Mouse (Mus musculus): Measurements from ENCODE around the gene C5ar1. TPM values are rescaled to one million over a fixed set of nuclear protein-coding genes. Genes with fewer than 3 reads are reported as not detected.

C5ar1 gene
- polyA plus RNA-seq, 1 experiment from 2014 or later: 1.4 TPM

GRCm38 (mm10) chr7:16245958-16246357 lies 13.4 kb downstream of the C5ar1 start:
- no peaks in the 10 kb centered on the region for H3K36me3 ChIP-seq
- H3K9me3 ChIP-seq: no peaks in the 10 kb centered on the region
- H3K4me2 ChIP-seq: no peak overlapping the region
- no peak overlapping the region for H3K4me3 ChIP-seq
- no peak overlapping the region for H3K27ac ChIP-seq
- WGBS: 63% methylated on average over 2 of the region's 4 CpGs
- 0 out of 2 replicates have a peak, but pooled peaks cover 2% of the 10 kb centered on the region for H3K4me1 ChIP-seq
- H3K27me3 ChIP-seq: no peaks in the 10 kb centered on the region
- H3K9ac ChIP-seq: no peak overlapping the region
- ATAC-seq (ENCODE audit: insufficient number of reproducible peaks, insufficient read depth, low FRiP score, low TSS enrichment, low read depth): no peak

DNA sequence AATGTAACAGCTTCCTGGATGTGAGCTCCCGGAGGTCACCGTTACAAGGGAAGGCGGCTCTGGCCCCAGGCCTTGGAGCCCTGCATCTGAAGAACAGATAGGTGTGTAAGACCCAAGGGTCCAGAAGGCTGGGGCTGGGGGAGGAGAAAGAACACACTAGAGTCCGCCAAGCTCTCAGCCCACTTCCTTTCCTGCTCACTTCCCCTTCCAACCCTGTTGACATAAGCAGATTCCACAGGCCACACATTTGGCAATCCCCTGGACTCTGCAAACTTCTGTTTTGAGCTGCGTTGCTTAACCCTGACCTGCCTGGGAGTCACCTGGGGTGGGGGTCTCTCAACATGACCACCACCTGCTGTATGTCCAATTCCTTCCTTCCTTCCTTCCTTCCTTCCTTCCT lies 15.3 kb downstream of the C5ar1 start, which contains the start of gene C5ar2:
TSS of gene C5ar2 (minus strand) at position 88 of the 400 bp plus-strand sequence.
- H3K9me3 ChIP-seq: no peaks in the 10 kb centered on the region
- WGBS: 75% methylated on average over 5 of the region's 5 CpGs
- H3K4me3 ChIP-seq: no peak within 1 kb of the TSS
- no peak within 1 kb of the TSS for H3K27ac ChIP-seq
- no peak within 1 kb of the TSS for H3K4me2 ChIP-seq
- H3K9ac ChIP-seq: no peak within 1 kb of the TSS
- no peak for ATAC-seq (ENCODE audit: insufficient number of reproducible peaks, insufficient read depth, low FRiP score, low TSS enrichment, low read depth)
- no peaks in the 10 kb centered on the region for H3K27me3 ChIP-seq
- H3K4me1 ChIP-seq: 0 out of 2 replicates have a peak, but pooled peaks cover 2% of the 10 kb centered on the region
- H3K36me3 ChIP-seq: no peaks in the 10 kb centered on the region

- no peak for ATAC-seq (ENCODE audit: insufficient number of reproducible peaks, insufficient read depth, low FRiP score, low TSS enrichment, low read depth)
- Histone ChIP-seq H3K4me3 (no peak overlapping the region), H3K36me3 (no peaks in the 10 kb centered on the region), H3K9me3 (no peaks in the 10 kb centered on the region), H3K4me2 (no peak overlapping the region), H3K27me3 (no peaks in the 10 kb centered on the region), H3K4me1 (0 out of 2 replicates have a peak, but pooled peaks cover 2% of the 10 kb centered on the region), H3K27ac (no peak overlapping the region), H3K9ac (no peak overlapping the region)
- 83% methylated on average over 6 of the region's 6 CpGs for WGBS
Measured at GRCm38 (mm10) chr7:16242198-16242597, 17.1 kb downstream of the C5ar1 start.

- 32% methylated on average over 11 of the region's 11 CpGs for WGBS
- H3K9ac ChIP-seq: no peak overlapping the region
- H3K4me3 ChIP-seq: no peak overlapping the region
- H3K27me3 ChIP-seq: no peaks in the 10 kb centered on the region
- H3K4me2 ChIP-seq: no peak overlapping the region
- 0 out of 2 replicates have a peak, but pooled peaks cover 2% of the 10 kb centered on the region for H3K4me1 ChIP-seq
- no peak overlapping the region for H3K27ac ChIP-seq
- ATAC-seq (ENCODE audit: insufficient number of reproducible peaks, insufficient read depth, low FRiP score, low TSS enrichment, low read depth): no peak
- H3K36me3 ChIP-seq: no peaks in the 10 kb centered on the region
- H3K9me3 ChIP-seq: no peaks in the 10 kb centered on the region
Measured at GRCm38 (mm10) chr7:16241787-16242186, 17.6 kb downstream of the C5ar1 start.

- Histone ChIP-seq H3K9ac (no peak overlapping the region), H3K4me1 (0 out of 2 replicates have a peak, but pooled peaks cover 2% of the 10 kb centered on the region), H3K27me3 (no peaks in the 10 kb centered on the region), H3K9me3 (no peaks in the 10 kb centered on the region), H3K4me3 (no peak overlapping the region), H3K36me3 (no peaks in the 10 kb centered on the region), H3K27ac (no peak overlapping the region), H3K4me2 (no peak overlapping the region)
- WGBS: 90% methylated on average over 1 of the region's 1 CpGs
- no peak for ATAC-seq (ENCODE audit: insufficient number of reproducible peaks, insufficient read depth, low FRiP score, low TSS enrichment, low read depth)
Measured at GRCm38 (mm10) chr7:16240978-16241303, 18.4 kb downstream of the C5ar1 start.

DNA sequence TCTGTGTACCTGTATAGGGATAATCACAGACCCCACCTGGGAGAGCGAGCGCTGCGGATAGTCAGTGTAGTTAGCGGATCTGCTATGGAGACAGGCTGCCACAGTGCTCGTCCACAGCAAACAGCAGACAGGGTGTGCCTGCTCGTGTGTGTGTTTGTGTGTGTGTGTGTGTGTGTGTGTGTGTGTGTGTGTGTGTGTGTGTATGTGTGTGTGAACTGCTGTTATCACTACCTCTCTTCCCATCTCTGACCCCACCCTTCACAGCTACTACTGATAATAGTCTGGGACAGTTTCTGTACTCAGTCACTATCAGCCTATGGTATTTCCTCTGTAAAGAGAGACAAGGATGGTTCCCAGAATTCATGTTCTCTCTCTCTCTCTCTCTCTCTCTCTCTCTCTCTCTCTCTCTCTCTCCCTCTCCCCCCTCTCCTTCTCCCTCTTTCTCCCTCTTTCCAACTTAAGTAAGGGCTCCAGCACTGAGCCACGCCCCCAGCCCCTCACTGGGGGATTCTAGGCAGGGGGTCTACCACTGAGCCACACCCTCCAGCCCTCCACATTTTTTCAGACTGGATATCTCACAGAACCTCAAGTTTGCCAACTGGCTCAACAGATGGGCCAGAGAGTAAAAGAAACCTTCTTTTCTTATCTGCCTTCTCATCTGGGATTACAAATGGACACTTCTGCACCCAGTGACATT lies 18.9 kb downstream of the C5ar1 start:
- Histone ChIP-seq H3K4me2 (no peak overlapping the region), H3K36me3 (no peaks in the 10 kb centered on the region), H3K9ac (no peak overlapping the region), H3K4me1 (0 out of 2 replicates have a peak, but pooled peaks cover 2% of the 10 kb centered on the region), H3K27me3 (no peaks in the 10 kb centered on the region), H3K9me3 (no peaks in the 10 kb centered on the region), H3K27ac (no peak overlapping the region), H3K4me3 (no peak overlapping the region)
- 80% methylated on average over 7 of the region's 7 CpGs for WGBS
- ATAC-seq (ENCODE audit: insufficient number of reproducible peaks, insufficient read depth, low FRiP score, low TSS enrichment, low read depth): no peak

DNA sequence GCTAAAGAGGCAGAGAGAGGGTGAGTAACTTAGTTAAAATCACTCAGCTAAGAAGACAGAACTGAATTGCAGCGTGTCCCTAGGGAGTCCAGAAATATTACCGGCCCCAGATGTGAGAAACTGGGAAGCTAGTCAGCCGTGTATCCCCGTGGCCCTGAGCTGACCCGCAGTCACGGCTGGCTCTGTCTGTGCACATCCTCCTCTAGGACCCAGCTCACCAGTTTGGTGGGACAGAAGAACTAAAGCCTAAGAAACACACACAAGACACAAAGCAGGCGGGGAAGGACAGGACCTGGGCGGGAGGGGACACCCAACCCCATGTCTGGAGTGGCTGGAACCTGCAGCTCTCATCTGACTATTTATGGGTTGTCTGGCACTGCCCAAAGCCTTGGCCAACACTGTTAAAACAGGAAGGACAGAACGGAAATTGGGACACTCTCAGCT lies 19.8 kb downstream of the C5ar1 start:
- H3K4me1 ChIP-seq: 0 out of 2 replicates have a peak, but pooled peaks cover 2% of the 10 kb centered on the region
- ATAC-seq (ENCODE audit: insufficient number of reproducible peaks, insufficient read depth, low FRiP score, low TSS enrichment, low read depth): no peak
- 45% methylated on average over 9 of the region's 9 CpGs for WGBS
- no peak overlapping the region for H3K4me2 ChIP-seq
- H3K36me3 ChIP-seq: no peaks in the 10 kb centered on the region
- H3K9ac ChIP-seq: no peak overlapping the region
- H3K9me3 ChIP-seq: no peaks in the 10 kb centered on the region
- no peaks in the 10 kb centered on the region for H3K27me3 ChIP-seq
- H3K27ac ChIP-seq: no peak overlapping the region
- no peak overlapping the region for H3K4me3 ChIP-seq

GRCm38 (mm10) chr7:16229869-16230268 lies 29.5 kb downstream of the C5ar1 start:
- Histone ChIP-seq H3K4me1 (no peaks in the 10 kb centered on the region), H3K9ac (no peak overlapping the region), H3K27ac (no peak overlapping the region), H3K4me3 (no peak overlapping the region), H3K9me3 (no peaks in the 10 kb centered on the region; the same call in none of the 2 replicates), H3K27me3 (no peaks in the 10 kb centered on the region), H3K36me3 (no peaks in the 10 kb centered on the region), H3K4me2 (no peak overlapping the region)
- ATAC-seq (ENCODE audit: insufficient number of reproducible peaks, insufficient read depth, low FRiP score, low TSS enrichment, low read depth): no peak
- WGBS: 19% methylated on average over 5 of the region's 5 CpGs

- peak within 1 kb of the TSS; percentile 65 for H3K4me3 ChIP-seq
- peak within 1 kb of the TSS; percentile 72 for H3K4me2 ChIP-seq
- peak within 1 kb of the TSS; percentile 83 for H3K9ac ChIP-seq
- peak; percentile 71 for ATAC-seq (ENCODE audit: insufficient number of reproducible peaks, insufficient read depth, low FRiP score, low TSS enrichment, low read depth)
- H3K36me3 ChIP-seq: peaks cover 20% of the 10 kb centered on the region
- H3K9me3 ChIP-seq: no peaks in the 10 kb centered on the region
- peaks cover 11% of the 10 kb centered on the region; the same call in 1 of the 2 replicates for H3K4me1 ChIP-seq
- no peaks in the 10 kb centered on the region for H3K27me3 ChIP-seq
- WGBS: under 1% methylated on average over 34 of the region's 34 CpGs
- peak within 1 kb of the TSS; percentile 80 for H3K27ac ChIP-seq
Measured at GRCm38 (mm10) chr7:16221582-16222272, 37.6 kb downstream of the C5ar1 start, which contains the start of gene Dhx34. Dhx34 (minus strand) TSS chr7:16222037.

DNA sequence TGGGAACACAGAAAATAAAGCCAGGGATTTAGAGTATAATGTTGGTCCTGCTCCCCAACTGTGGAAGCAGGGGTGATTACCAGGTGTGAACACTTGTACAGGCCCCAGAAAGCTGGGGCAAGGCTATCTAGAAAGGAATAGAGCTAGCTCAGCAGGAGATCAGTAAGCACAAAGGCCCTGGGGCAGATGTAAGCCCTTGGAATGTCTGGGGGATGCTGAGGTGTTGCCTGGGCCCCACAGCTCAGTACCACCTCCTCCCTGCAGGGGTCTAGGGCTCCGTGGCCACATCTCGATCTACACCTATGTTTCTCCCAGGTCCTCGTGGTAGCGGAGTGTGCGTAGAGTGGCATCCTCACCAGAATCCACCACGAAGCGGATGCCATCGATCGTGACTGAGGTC lies 45.4 kb downstream of the C5ar1 start:
- Histone ChIP-seq H3K4me3 (no peak overlapping the region), H3K36me3 (peaks cover 94% of the 10 kb centered on the region), H3K4me2 (no peak overlapping the region), H3K27ac (no peak overlapping the region), H3K27me3 (no peaks in the 10 kb centered on the region), H3K9me3 (no peaks in the 10 kb centered on the region), H3K4me1 (no peaks in the 10 kb centered on the region), H3K9ac (0 out of 2 replicates have a peak overlapping the region, but pooled peaks have one; percentile 21)
- ATAC-seq (ENCODE audit: insufficient number of reproducible peaks, insufficient read depth, low FRiP score, low TSS enrichment, low read depth): no peak
- WGBS: 92% methylated on average over 9 of the region's 9 CpGs

DNA sequence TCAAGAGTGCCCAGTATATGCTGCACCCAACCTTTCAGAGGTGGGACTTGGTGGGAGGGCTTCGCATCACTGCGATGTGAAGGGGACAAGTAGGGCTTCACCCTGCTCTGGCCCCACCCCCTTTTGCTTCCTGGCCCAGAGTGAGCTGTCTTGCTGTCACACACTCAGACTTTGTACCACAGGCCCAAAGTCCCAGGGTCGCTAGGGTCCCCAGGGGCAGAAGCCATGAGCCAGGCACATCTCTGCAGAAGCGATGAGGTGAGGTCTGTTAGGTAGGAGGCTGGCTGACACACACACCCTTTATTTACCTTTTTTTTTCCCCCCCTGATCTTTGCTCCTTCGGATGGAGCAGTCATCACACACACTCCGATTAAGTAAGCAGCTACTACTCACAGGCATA lies 46.1 kb downstream of the C5ar1 start:
- ATAC-seq (ENCODE audit: insufficient number of reproducible peaks, insufficient read depth, low FRiP score, low TSS enrichment, low read depth): no peak
- H3K36me3 ChIP-seq: peaks cover 95% of the 10 kb centered on the region

More for the DNA sequence above, 46.1 kb downstream of the C5ar1 start:
- Histone ChIP-seq H3K27me3 (no peaks in the 10 kb centered on the region), H3K9ac (no peak overlapping the region), H3K4me3 (no peak overlapping the region), H3K9me3 (no peaks in the 10 kb centered on the region), H3K4me1 (no peaks in the 10 kb centered on the region), H3K27ac (no peak overlapping the region), H3K4me2 (no peak overlapping the region)
- WGBS: 90% methylated on average over 6 of the region's 6 CpGs
